Mouse (Mus musculus) ES-Bruce4 (cell line): ENCODE data around the gene Iffo1.

Source experiments
- CTCF ChIP-seq: IDR thresholded peaks from one replicate; pipeline ENCODE4 v1.8.1; 2011; ENCODE audit warnings: low read depth, low read length
- POLR2A ChIP-seq: IDR thresholded peaks from one replicate; pipeline ENCODE4 v1.8.1; 2011; ENCODE audit warnings: low read length; ENCODE audit not compliant: insufficient read depth

DNA sequence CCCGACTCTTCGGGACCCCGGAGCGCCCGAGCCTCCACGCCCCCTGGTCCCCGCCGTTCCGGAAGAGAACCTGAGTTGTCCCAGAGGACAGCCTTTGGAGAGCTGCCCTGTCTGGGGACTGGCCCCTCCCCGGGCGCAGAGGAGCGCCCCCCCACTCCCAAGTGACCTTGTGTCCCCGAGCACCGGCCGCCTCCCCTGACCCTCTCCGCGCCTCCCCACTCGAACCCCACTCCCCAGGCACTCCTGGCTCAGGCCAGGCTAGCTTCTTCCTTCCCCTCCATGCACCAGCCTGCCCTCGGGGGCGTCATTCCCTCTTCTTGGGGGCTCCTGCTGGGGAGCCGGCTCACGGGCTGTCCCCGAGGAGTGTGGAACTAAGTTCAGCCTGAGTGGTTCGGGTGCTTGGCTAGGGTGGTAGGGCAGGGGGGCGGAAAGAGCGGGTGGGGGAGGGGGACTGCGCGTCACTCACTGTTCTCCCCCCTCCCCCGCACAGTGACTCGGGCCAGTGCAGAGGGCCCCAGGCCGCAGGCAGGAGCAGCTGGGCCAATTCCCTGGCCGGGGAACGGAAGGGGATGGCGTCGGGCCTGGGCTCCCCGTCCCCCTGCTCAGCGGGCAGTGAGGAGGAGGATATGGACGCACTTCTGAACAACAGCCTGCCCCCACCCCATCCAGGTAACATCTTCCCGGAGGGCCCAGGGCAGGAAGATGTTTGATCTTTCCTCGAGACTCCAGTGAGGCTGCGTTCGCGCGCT, 48.3 kb upstream of the Iffo1 start:
- no peak for TF ChIP-seq CTCF
- no peak for TF ChIP-seq POLR2A
